Mouse (Mus musculus) gonadal fat pad, adult 2 months (tissue): ENCODE data around the gene Olfr382. TPM values are rescaled to one million over a fixed set of nuclear protein-coding genes. Genes with fewer than 3 reads are reported as not detected.
"Not testable (repeated sequence)": the region's sequence is repeated elsewhere in the genome, so short reads cannot be mapped to it uniquely, and the experiment has no call there.

Experiments
- DNase-seq: peaks from one replicate; pipeline ENCODE4 v3.0.0-alpha.2; 2012; ENCODE audit warnings: low read depth
- polyA plus RNA-seq: library from polyadenylated mRNA; depleted of rRNA; stranded (reverse); fragments of >200 nt; gene quantifications from 2 replicates; pipeline ENCODE4 v1.2.3, GENCODE M21; 2012; rRNA removed

Olfr382 gene
- polyA plus RNA-seq = not detected in 2 replicates

GRCm38 (mm10) chr11:73517097-73517496, at the start of gene Olfr382:
Gene Olfr382 (minus strand): TSS chr11:73517197.
- DNase-seq = no peak

DNA sequence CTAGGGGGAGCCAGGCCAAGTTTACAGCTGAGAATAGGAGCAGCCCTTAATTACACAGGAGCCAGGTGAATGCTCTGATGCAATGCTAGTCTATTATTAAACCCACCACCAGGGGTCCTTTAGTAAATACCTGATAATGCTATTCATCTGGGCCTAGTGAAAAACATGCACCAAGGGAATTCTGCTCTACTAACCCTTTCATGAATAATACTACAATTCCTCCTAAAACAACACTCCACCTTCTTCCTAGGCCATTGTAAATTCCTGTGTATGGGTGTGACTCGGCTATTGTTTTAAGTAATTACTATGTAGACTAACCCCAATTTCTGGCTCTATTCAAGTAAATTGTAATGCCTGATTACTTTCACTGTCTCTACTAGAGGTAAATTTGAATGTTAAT, 12.0 kb upstream of the Olfr382 start:
- DNase-seq = not testable (repeated sequence)

DNA sequence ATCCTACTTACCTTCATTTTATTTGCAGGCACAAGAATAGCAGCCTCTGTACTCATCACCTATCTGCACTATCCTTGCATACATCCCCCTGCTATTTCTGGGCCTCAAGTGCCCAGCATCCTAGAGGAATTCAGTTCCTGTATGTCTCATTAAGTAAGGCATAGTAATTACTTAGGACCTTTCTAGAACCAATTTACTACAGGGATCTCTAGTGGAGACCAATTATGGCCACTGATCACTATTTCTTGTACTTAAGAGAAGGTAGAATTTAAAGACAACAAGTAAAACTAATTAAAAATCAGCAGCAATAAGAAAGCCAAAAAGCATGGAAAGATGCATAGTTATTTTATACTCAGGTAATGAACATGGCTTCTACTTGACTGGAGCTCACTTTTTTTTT, 25.5 kb downstream of the Olfr382 start, which contains the start of gene Olfr381:
TSS of gene Olfr381 (minus strand) at position 101 of the 400 bp plus-strand sequence.
- DNase-seq = no peak

Other genes starting within 250 kb of the Olfr382 start
- 0.18 and 0.25 TPM in 2 replicates for gene Trpv3, start 249.8 kb downstream of the Olfr382 start, polyA plus RNA-seq
- 8.6 and 12.7 TPM in 2 replicates for gene Aspa, start 187.6 kb downstream of the Olfr382 start, polyA plus RNA-seq
- 0.04 TPM in 1 of 2 replicates, not detected in the other for gene Gm49340, start 187.5 kb downstream of the Olfr382 start, polyA plus RNA-seq
- 0.19 and 0.22 TPM in 2 replicates for gene Spata22, start 187.5 kb downstream of the Olfr382 start, polyA plus RNA-seq
- gene Olfr20, start 166.4 kb downstream of the Olfr382 start, polyA plus RNA-seq = 0.23 and 0.34 TPM in 2 replicates
- not detected in 2 replicates for gene Olfr376, start 146.0 kb downstream of the Olfr382 start, polyA plus RNA-seq
- gene Olfr1, start 117.6 kb downstream of the Olfr382 start, polyA plus RNA-seq = not detected in 2 replicates
- gene Olfr378, start 88.7 kb downstream of the Olfr382 start, polyA plus RNA-seq = not detected in 2 replicates
- gene Olfr380, start 59.7 kb downstream of the Olfr382 start, polyA plus RNA-seq = not detected in 2 replicates
- gene Olfr381, start 25.6 kb downstream of the Olfr382 start, polyA plus RNA-seq = not detected in 2 replicates
- gene Olfr385, start 75.8 kb upstream of the Olfr382 start, polyA plus RNA-seq = not detected in 2 replicates
- not detected in 2 replicates for gene Olfr384, start 81.4 kb upstream of the Olfr382 start, polyA plus RNA-seq
- not detected in 2 replicates for gene Zfp735, start 171.6 kb upstream of the Olfr382 start, polyA plus RNA-seq